Mouse (Mus musculus): ENCODE measurements around the gene Ropn1l. TPM values are rescaled to one million over a fixed set of nuclear protein-coding genes. Genes with fewer than 3 reads are reported as not detected.

Ropn1l gene
- total and polyA plus RNA-seq, 3 experiments = 0.96 to 1.7 TPM; not detected in 1

- H3K4me1 ChIP-seq (ENCODE audit: control insufficient read depth in 1 of 2, insufficient read depth in 2 of 2, low read length in 2 of 2) = peaks cover 11 to 21% of the 10 kb centered on the region in 2 experiments
- no peaks in the 10 kb centered on the region for H3K27me3 ChIP-seq (ENCODE audit: control insufficient read depth in 1 of 2, insufficient read depth in 2 of 2, low read length in 2 of 2)
- H3K79me2 ChIP-seq (ENCODE audit: control insufficient read depth, insufficient read depth, low read length, poor library complexity) = no peaks in the 10 kb centered on the region
- no peak for TF ChIP-seq NRF1 (IDR thresholded peaks at IDR 0.05; ENCODE audit: insufficient read depth, low read depth, low read length, poor library complexity, severe bottlenecking)
- TF ChIP-seq HCFC1 (IDR thresholded peaks at IDR 0.05; ENCODE audit: low read depth, low read length) = no peak
- no peak for TF ChIP-seq MYB (IDR thresholded peaks at IDR 0.05; ENCODE audit: low read depth, low read length)
- TF ChIP-seq TBP (IDR thresholded peaks at IDR 0.05; ENCODE audit: low read depth, low read length) = no peak
- TF ChIP-seq UBTF (IDR thresholded peaks at IDR 0.05; ENCODE audit: borderline replicate concordance, insufficient read depth, low read depth, low read length) = no peak
- TF ChIP-seq ETS1 (IDR thresholded peaks at IDR 0.05; ENCODE audit: low read depth, low read length) = no peak
- no peak for TF ChIP-seq CHD1 (IDR thresholded peaks at IDR 0.05; ENCODE audit: low read depth, low read length)
- no peak for TF ChIP-seq E2F4 (IDR thresholded peaks at IDR 0.05; ENCODE audit: borderline replicate concordance, low read depth, low read length)
- no peak for TF ChIP-seq EP300 (IDR thresholded peaks at IDR 0.05; ENCODE audit: low read depth in 1 of 2, low read length in 2 of 2)
- TF ChIP-seq KAT2A (conservative IDR thresholded peaks at IDR 0.05; ENCODE audit: low read depth, low read length) = no peak
- TF ChIP-seq JUND (IDR thresholded peaks at IDR 0.05; ENCODE audit: low read depth, low read length) = no peak
- TF ChIP-seq POLR2AphosphoS5 (IDR thresholded peaks at IDR 0.05; ENCODE audit: borderline replicate concordance, low read depth, low read length) = no peak
- H3K9me3 ChIP-seq (replicated peaks; ENCODE audit: insufficient read depth, low read length) = no peaks in the 10 kb centered on the region
- DNase-seq (ENCODE audit: low read depth, low spot score) = no peak
- no peak overlapping the region for H3K4me3 ChIP-seq (ENCODE audit: control insufficient read depth in 1 of 2, insufficient read depth in 1 of 2, low read depth in 2 of 2, low read length in 2 of 2)
- peaks cover 23 to 57% of the 10 kb centered on the region in 2 experiments for H3K36me3 ChIP-seq (ENCODE audit: control insufficient read depth in 1 of 2, insufficient read depth in 2 of 2, low read length in 2 of 2)
- H3K27ac ChIP-seq (ENCODE audit: control insufficient read depth, low read depth, low read length) = no peak overlapping the region
- no peak overlapping the region for H3K9ac ChIP-seq (ENCODE audit: control insufficient read depth, low read depth, low read length, poor library complexity, severe bottlenecking)
These were observed 15.3 kb upstream of the Ropn1l start for GRCm38 (mm10) chr15:31468806-31469205.

- H3K27me3 ChIP-seq (ENCODE audit: control insufficient read depth in 1 of 2, insufficient read depth in 2 of 2, low read length in 2 of 2) = no peaks in the 10 kb centered on the region
- no peaks in the 10 kb centered on the region for H3K9me3 ChIP-seq (replicated peaks; ENCODE audit: insufficient read depth, low read length)
- no peak for DNase-seq (ENCODE audit: low read depth, low spot score)
- H3K4me1 ChIP-seq (ENCODE audit: control insufficient read depth in 1 of 2, insufficient read depth in 2 of 2, low read length in 2 of 2) = peaks cover 11 to 21% of the 10 kb centered on the region in 2 experiments
- H3K4me3 ChIP-seq (ENCODE audit: control insufficient read depth in 1 of 2, insufficient read depth in 1 of 2, low read depth in 2 of 2, low read length in 2 of 2) = no peak overlapping the region
- TF ChIP-seq CTCF (IDR thresholded peaks at IDR 0.05 in 2 of 3, conservative IDR thresholded peaks at IDR 0.05 in 1 of 3; ENCODE audit: control insufficient read depth in 1 of 3, insufficient read depth in 1 of 3, low read depth in 2 of 3, low read length in 3 of 3, poor library complexity in 1 of 3, severe bottlenecking in 1 of 3) = no peak
- no peak for TF ChIP-seq POLR2A (IDR thresholded peaks at IDR 0.05; ENCODE audit: control insufficient read depth in 1 of 2, insufficient read depth in 1 of 2, low read depth in 1 of 2, low read length in 2 of 2, poor library complexity in 1 of 2)
- no peak for TF ChIP-seq HCFC1 (IDR thresholded peaks at IDR 0.05; ENCODE audit: low read depth, low read length)
- TF ChIP-seq TAL1 (IDR thresholded peaks at IDR 0.05; ENCODE audit: low read length) = no peak
- TF ChIP-seq POLR2AphosphoS2 (IDR thresholded peaks at IDR 0.05; ENCODE audit: low read length) = no peak
- TF ChIP-seq MXI1 (IDR thresholded peaks at IDR 0.05; ENCODE audit: low read depth, low read length) = no peak
- TF ChIP-seq SMC3 (IDR thresholded peaks at IDR 0.05; ENCODE audit: low read depth, low read length) = no peak
- no peak for TF ChIP-seq CHD1 (IDR thresholded peaks at IDR 0.05; ENCODE audit: low read depth, low read length)
- TF ChIP-seq KAT2A (conservative IDR thresholded peaks at IDR 0.05; ENCODE audit: low read depth, low read length) = no peak
- no peak for TF ChIP-seq E2F4 (IDR thresholded peaks at IDR 0.05; ENCODE audit: borderline replicate concordance, low read depth, low read length)
- TF ChIP-seq EP300 (IDR thresholded peaks at IDR 0.05; ENCODE audit: low read depth in 1 of 2, low read length in 2 of 2) = no peak
- TF ChIP-seq MAZ (IDR thresholded peaks at IDR 0.05; ENCODE audit: low read depth, low read length) = no peak
- no peak for TF ChIP-seq ZMIZ1 (IDR thresholded peaks at IDR 0.05; ENCODE audit: low read depth, low read length)
- TF ChIP-seq CHD2 (IDR thresholded peaks at IDR 0.05; ENCODE audit: low read length) = no peak
- no peak for TF ChIP-seq USF2 (IDR thresholded peaks at IDR 0.05; ENCODE audit: borderline replicate concordance in 1 of 2, insufficient read depth in 1 of 2, low read depth in 1 of 2, low read length in 2 of 2)
- TF ChIP-seq ZNF384 (IDR thresholded peaks at IDR 0.05; ENCODE audit: low read depth, low read length) = no peak
- TF ChIP-seq MAFK (IDR thresholded peaks at IDR 0.05; ENCODE audit: borderline replicate concordance, low read depth, low read length) = no peak
- TF ChIP-seq RAD21 (IDR thresholded peaks at IDR 0.05; ENCODE audit: low read depth, low read length) = no peak
- no peaks in the 10 kb centered on the region for H3K79me2 ChIP-seq (ENCODE audit: control insufficient read depth, insufficient read depth, low read length, poor library complexity)
- H3K9ac ChIP-seq (ENCODE audit: control insufficient read depth, low read depth, low read length, poor library complexity, severe bottlenecking) = no peak overlapping the region
- H3K27ac ChIP-seq (ENCODE audit: control insufficient read depth, low read depth, low read length) = peak overlapping the region; percentile 38; the same call in 1 of the 2 replicates
- H3K36me3 ChIP-seq (ENCODE audit: control insufficient read depth in 1 of 2, insufficient read depth in 2 of 2, low read length in 2 of 2) = peaks cover 21 to 59% of the 10 kb centered on the region in 2 experiments
These were observed 13.2 kb upstream of the Ropn1l start for GRCm38 (mm10) chr15:31466749-31467148.

Data from MEL (cell line).